Mouse (Mus musculus): ENCODE results near the gene Rangrf. TPM values are rescaled to one million over a fixed set of nuclear protein-coding genes. Genes with fewer than 3 reads are reported as not detected.
"Not testable (repeated sequence)": the region's sequence is repeated elsewhere in the genome, so short reads cannot be mapped to it uniquely, and the experiment has no call there.

Rangrf gene
- polyA plus RNA-seq, 1 experiment from 2014 or later: 84.4 TPM

GRCm38 (mm10) chr11:68936951-68937350, 38.0 kb downstream of the Rangrf start:
- H3K4me1 ChIP-seq (ENCODE audit: control insufficient read depth, insufficient read depth, low read length): not testable (repeated sequence)
- WGBS: 91% methylated on average over 4 of the region's 4 CpGs

DNA sequence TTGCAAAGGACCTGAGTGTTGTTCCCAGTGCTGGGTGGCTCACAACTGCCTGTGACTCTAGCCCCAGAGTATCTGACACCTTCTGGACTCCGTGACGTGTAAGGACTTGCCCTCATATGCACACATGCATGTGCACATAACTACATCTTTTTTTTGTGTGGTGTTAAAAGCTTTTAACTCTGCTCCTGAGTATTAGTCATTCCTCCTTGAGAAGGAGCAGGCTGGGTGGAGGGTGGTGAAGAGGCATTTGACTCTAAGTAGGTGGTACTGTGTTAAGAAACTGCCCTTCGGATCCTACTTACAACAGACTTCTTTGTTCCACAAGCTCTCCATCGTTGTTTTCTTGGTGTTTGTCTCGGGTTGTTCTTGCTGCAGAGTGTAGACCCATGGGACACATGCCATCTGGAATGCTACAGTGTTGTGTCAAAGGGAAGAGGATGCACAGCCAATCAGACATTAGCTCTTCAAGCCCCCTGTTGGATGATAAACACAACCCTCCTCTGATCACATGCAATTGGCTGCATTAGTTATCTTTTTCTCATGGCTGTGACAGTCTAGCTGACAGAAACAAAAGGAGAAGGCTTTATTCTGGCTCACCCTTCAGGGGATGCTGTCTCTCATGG, 41.0 kb downstream of the Rangrf start:
- H3K9me3 ChIP-seq (ENCODE audit: control insufficient read depth, low read length): no peaks in the 10 kb centered on the region
- no peaks in the 10 kb centered on the region for H3K4me1 ChIP-seq (ENCODE audit: control insufficient read depth, insufficient read depth, low read length)
- no peak for DNase-seq (ENCODE audit: low spot score)
- H3K27ac ChIP-seq (replicated peaks; ENCODE audit: low read depth, low read length): no peak overlapping the region
- no peak for ATAC-seq (ENCODE audit: insufficient number of reproducible peaks, low FRiP score, low TSS enrichment, low read depth)
- no peak overlapping the region for H3K4me2 ChIP-seq (ENCODE audit: low read depth, severe bottlenecking)
- no peak overlapping the region for H3K9ac ChIP-seq (ENCODE audit: low read length)
- 79% methylated on average over 5 of the region's 5 CpGs for WGBS
- H3K4me3 ChIP-seq (ENCODE audit: low read depth, low read length): no peak overlapping the region
- H3K36me3 ChIP-seq (ENCODE audit: control insufficient read depth, insufficient read depth, low read length): no peaks in the 10 kb centered on the region
- H3K27me3 ChIP-seq (ENCODE audit: control insufficient read depth, insufficient read depth, low read length): no peaks in the 10 kb centered on the region

More at GRCm38 (mm10) chr11:68936951-68937350, 38.0 kb downstream of the Rangrf start:
- not testable (repeated sequence) for H3K4me3 ChIP-seq (ENCODE audit: low read depth, low read length); H3K36me3 ChIP-seq (ENCODE audit: control insufficient read depth, insufficient read depth, low read length); H3K27me3 ChIP-seq (ENCODE audit: control insufficient read depth, insufficient read depth, low read length); DNase-seq (ENCODE audit: low spot score); H3K9ac ChIP-seq (ENCODE audit: low read length); H3K9me3 ChIP-seq (ENCODE audit: control insufficient read depth, low read length); H3K27ac ChIP-seq (replicated peaks; ENCODE audit: low read depth, low read length); H3K4me2 ChIP-seq (ENCODE audit: low read depth, severe bottlenecking); ATAC-seq (ENCODE audit: insufficient number of reproducible peaks, low FRiP score, low TSS enrichment, low read depth)

- H3K9ac ChIP-seq (ENCODE audit: low read length): no peak overlapping the region
- no peaks in the 10 kb centered on the region for H3K27me3 ChIP-seq (ENCODE audit: control insufficient read depth, insufficient read depth, low read length)
- H3K4me2 ChIP-seq (ENCODE audit: low read depth, severe bottlenecking): no peak overlapping the region
- H3K4me1 ChIP-seq (ENCODE audit: control insufficient read depth, insufficient read depth, low read length): no peaks in the 10 kb centered on the region
- no peak overlapping the region for H3K27ac ChIP-seq (replicated peaks; ENCODE audit: low read depth, low read length)
- DNase-seq (ENCODE audit: low spot score) (no peak), ATAC-seq (ENCODE audit: insufficient number of reproducible peaks, low FRiP score, low TSS enrichment, low read depth) (no peak)
- 78% methylated on average over 6 of the region's 6 CpGs for WGBS
- H3K36me3 ChIP-seq (ENCODE audit: control insufficient read depth, insufficient read depth, low read length): no peaks in the 10 kb centered on the region
- no peak overlapping the region for H3K4me3 ChIP-seq (ENCODE audit: low read depth, low read length)
- H3K9me3 ChIP-seq (ENCODE audit: control insufficient read depth, low read length): no peaks in the 10 kb centered on the region
These were observed 45.0 kb downstream of the Rangrf start for GRCm38 (mm10) chr11:68929947-68930346.

DNA sequence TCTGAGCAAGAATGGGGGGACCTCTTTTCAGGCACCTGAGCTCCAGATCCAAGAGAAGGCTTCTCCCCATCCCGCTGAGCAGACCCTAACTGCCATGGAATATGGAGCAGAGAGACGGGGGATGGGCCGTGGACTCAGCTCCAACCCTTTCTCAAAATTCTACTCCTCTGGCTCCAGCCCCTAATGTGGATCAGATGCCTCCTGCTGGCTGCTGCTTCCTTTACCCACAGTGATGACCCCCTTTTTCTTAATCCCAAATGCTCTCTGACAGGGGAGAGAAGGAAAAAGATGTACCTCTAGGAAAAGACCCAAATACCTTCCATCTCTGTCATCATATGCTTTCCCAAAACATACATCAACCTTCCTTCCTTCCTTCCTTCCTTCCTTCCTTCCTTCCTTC, 48.0 kb downstream of the Rangrf start, which contains the start of gene Odf4:
Gene Odf4, minus strand, starts transcription at position 101 of the 400 bp plus-strand sequence.
- 80% methylated on average over 3 of the region's 3 CpGs for WGBS
- H3K9me3 ChIP-seq (ENCODE audit: control insufficient read depth, low read length): no peaks in the 10 kb centered on the region
- no peaks in the 10 kb centered on the region for H3K27me3 ChIP-seq (ENCODE audit: control insufficient read depth, insufficient read depth, low read length)
- H3K9ac ChIP-seq (ENCODE audit: low read length): no peak within 1 kb of the TSS
- DNase-seq (ENCODE audit: low spot score) (no peak), ATAC-seq (ENCODE audit: insufficient number of reproducible peaks, low FRiP score, low TSS enrichment, low read depth) (no peak)
- no peak within 1 kb of the TSS for H3K4me2 ChIP-seq (ENCODE audit: low read depth, severe bottlenecking)
- H3K4me1 ChIP-seq (ENCODE audit: control insufficient read depth, insufficient read depth, low read length): no peaks in the 10 kb centered on the region
- H3K27ac ChIP-seq (replicated peaks; ENCODE audit: low read depth, low read length): no peak within 1 kb of the TSS
- H3K36me3 ChIP-seq (ENCODE audit: control insufficient read depth, insufficient read depth, low read length): no peaks in the 10 kb centered on the region
- no peak within 1 kb of the TSS for H3K4me3 ChIP-seq (ENCODE audit: low read depth, low read length)

GRCm38 (mm10) chr11:68924749-68925148, 50.2 kb downstream of the Rangrf start:
- DNase-seq (ENCODE audit: low spot score) (no peak), ATAC-seq (ENCODE audit: insufficient number of reproducible peaks, low FRiP score, low TSS enrichment, low read depth) (no peak)
- WGBS: 91% methylated on average over 2 of the region's 2 CpGs
- Histone ChIP-seq H3K4me2 (ENCODE audit: low read depth, severe bottlenecking) (no peak overlapping the region), H3K9ac (ENCODE audit: low read length) (no peak overlapping the region), H3K36me3 (ENCODE audit: control insufficient read depth, insufficient read depth, low read length) (no peaks in the 10 kb centered on the region), H3K27me3 (ENCODE audit: control insufficient read depth, insufficient read depth, low read length) (no peaks in the 10 kb centered on the region), H3K4me1 (ENCODE audit: control insufficient read depth, insufficient read depth, low read length) (no peaks in the 10 kb centered on the region), H3K4me3 (ENCODE audit: low read depth, low read length) (no peak overlapping the region), H3K27ac (replicated peaks; ENCODE audit: low read depth, low read length) (no peak overlapping the region), H3K9me3 (ENCODE audit: control insufficient read depth, low read length) (no peaks in the 10 kb centered on the region)

- H3K4me3 ChIP-seq (ENCODE audit: low read depth, low read length): no peak overlapping the region
- 55% methylated on average over 3 of the region's 3 CpGs for WGBS
These were observed 51.8 kb downstream of the Rangrf start for GRCm38 (mm10) chr11:68923191-68923590.

More at GRCm38 (mm10) chr11:68923191-68923590, 51.8 kb downstream of the Rangrf start:
- no peaks in the 10 kb centered on the region for H3K4me1 ChIP-seq (ENCODE audit: control insufficient read depth, insufficient read depth, low read length)
- DNase-seq (ENCODE audit: low spot score) (no peak), ATAC-seq (ENCODE audit: insufficient number of reproducible peaks, low FRiP score, low TSS enrichment, low read depth) (no peak)
- H3K9ac ChIP-seq (ENCODE audit: low read length): no peak overlapping the region
- no peaks in the 10 kb centered on the region for H3K9me3 ChIP-seq (ENCODE audit: control insufficient read depth, low read length)
- no peak overlapping the region for H3K27ac ChIP-seq (replicated peaks; ENCODE audit: low read depth, low read length)
- no peak overlapping the region for H3K4me2 ChIP-seq (ENCODE audit: low read depth, severe bottlenecking)
- no peaks in the 10 kb centered on the region for H3K36me3 ChIP-seq (ENCODE audit: control insufficient read depth, insufficient read depth, low read length)
- H3K27me3 ChIP-seq (ENCODE audit: control insufficient read depth, insufficient read depth, low read length): no peaks in the 10 kb centered on the region

Small RNA genes lying within 50 kb of the gene (microRNA-seq; reads per million reads assigned to microRNA genes)
- 15.3 reads per million, percentile 26 among the genes with 10 or more reads in this experiment for gene Mir3062

Other genes starting within 250 kb of the Rangrf start
- gene Ndel1, start 103.3 kb downstream of the Rangrf start, polyA plus RNA-seq (2014; fragmentation: Nextera tagmentation; extraction: Ambion mirVana): 53.2 and 57.8 TPM in 2 replicates
- gene Rnf222, start 86.6 kb downstream of the Rangrf start, polyA plus RNA-seq (2014; fragmentation: Nextera tagmentation; extraction: Ambion mirVana): not detected in 2 replicates
- gene Rpl26, start 73.6 kb downstream of the Rangrf start, polyA plus RNA-seq (2014; fragmentation: Nextera tagmentation; extraction: Ambion mirVana): 1,145 and 1,149 TPM in 2 replicates
- gene Odf4, start 48.1 kb downstream of the Rangrf start, polyA plus RNA-seq (2014; fragmentation: Nextera tagmentation; extraction: Ambion mirVana): not detected in 2 replicates
- 6.7 and 7.7 TPM in 2 replicates for gene Arhgef15, start 17.7 kb downstream of the Rangrf start, polyA plus RNA-seq (2014; fragmentation: Nextera tagmentation; extraction: Ambion mirVana)
- 2.6 and 3.0 TPM in 2 replicates for gene Slc25a35, start 7.1 kb downstream of the Rangrf start, polyA plus RNA-seq (2014; fragmentation: Nextera tagmentation; extraction: Ambion mirVana)
- 43.6 and 48.8 TPM in 2 replicates for gene Pfas, start 33.3 kb upstream of the Rangrf start, polyA plus RNA-seq (2014; fragmentation: Nextera tagmentation; extraction: Ambion mirVana)
- 80.4 and 83.1 TPM in 2 replicates for gene Ctc1, start 40.7 kb upstream of the Rangrf start, polyA plus RNA-seq (2014; fragmentation: Nextera tagmentation; extraction: Ambion mirVana)
- gene Aurkb, start 70.5 kb upstream of the Rangrf start, polyA plus RNA-seq (2014; fragmentation: Nextera tagmentation; extraction: Ambion mirVana): 171 and 178 TPM in 2 replicates
- gene Borcs6, start 84.5 kb upstream of the Rangrf start, polyA plus RNA-seq (2014; fragmentation: Nextera tagmentation; extraction: Ambion mirVana): 6.2 and 7.0 TPM in 2 replicates
- gene Tmem107, start 95.6 kb upstream of the Rangrf start, polyA plus RNA-seq (2014; fragmentation: Nextera tagmentation; extraction: Ambion mirVana): 34.6 and 36.7 TPM in 2 replicates
- gene Vamp2, start 113.3 kb upstream of the Rangrf start, polyA plus RNA-seq (2014; fragmentation: Nextera tagmentation; extraction: Ambion mirVana): 64.2 and 73.3 TPM in 2 replicates
- 8.0 and 9.1 TPM in 2 replicates for gene Per1, start 120.0 kb upstream of the Rangrf start, polyA plus RNA-seq (2014; fragmentation: Nextera tagmentation; extraction: Ambion mirVana)
- 0.54 and 0.65 TPM in 2 replicates for gene Hes7, start 145.2 kb upstream of the Rangrf start, polyA plus RNA-seq (2014; fragmentation: Nextera tagmentation; extraction: Ambion mirVana)
- 0.19 TPM in 1 of 2 replicates, not detected in the other for gene 9130213A22Rik, start 147.4 kb upstream of the Rangrf start, polyA plus RNA-seq (2014; fragmentation: Nextera tagmentation; extraction: Ambion mirVana)
- 0.17 and 0.25 TPM in 2 replicates for gene Aloxe3, start 150.7 kb upstream of the Rangrf start, polyA plus RNA-seq (2014; fragmentation: Nextera tagmentation; extraction: Ambion mirVana)
- 0.05 TPM in 1 of 2 replicates, not detected in the other for gene Alox12b, start 181.8 kb upstream of the Rangrf start, polyA plus RNA-seq (2014; fragmentation: Nextera tagmentation; extraction: Ambion mirVana)
- gene Alox8, start 222.7 kb upstream of the Rangrf start, polyA plus RNA-seq (2014; fragmentation: Nextera tagmentation; extraction: Ambion mirVana): 0.07 TPM in 1 of 2 replicates, not detected in the other

All from limb, embryonic 11.5 days (tissue).